Mouse (Mus musculus) CH12F3 (cell line): ENCODE measurements around the gene Zfp619.
"Not testable (repeated sequence)": the region's sequence is repeated elsewhere in the genome, so short reads cannot be mapped to it uniquely, and the experiment has no call there.

ENCODE experiments used
- in situ Hi-C: fragments of 300-500 bp; cut with MboI; formaldehyde crosslinking; loops from 2 replicates; pipeline ENCODE4 v1.14.3; 2020; ENCODE audit warnings: low sequenced_read_pairs

The Zfp619 gene

DNA sequence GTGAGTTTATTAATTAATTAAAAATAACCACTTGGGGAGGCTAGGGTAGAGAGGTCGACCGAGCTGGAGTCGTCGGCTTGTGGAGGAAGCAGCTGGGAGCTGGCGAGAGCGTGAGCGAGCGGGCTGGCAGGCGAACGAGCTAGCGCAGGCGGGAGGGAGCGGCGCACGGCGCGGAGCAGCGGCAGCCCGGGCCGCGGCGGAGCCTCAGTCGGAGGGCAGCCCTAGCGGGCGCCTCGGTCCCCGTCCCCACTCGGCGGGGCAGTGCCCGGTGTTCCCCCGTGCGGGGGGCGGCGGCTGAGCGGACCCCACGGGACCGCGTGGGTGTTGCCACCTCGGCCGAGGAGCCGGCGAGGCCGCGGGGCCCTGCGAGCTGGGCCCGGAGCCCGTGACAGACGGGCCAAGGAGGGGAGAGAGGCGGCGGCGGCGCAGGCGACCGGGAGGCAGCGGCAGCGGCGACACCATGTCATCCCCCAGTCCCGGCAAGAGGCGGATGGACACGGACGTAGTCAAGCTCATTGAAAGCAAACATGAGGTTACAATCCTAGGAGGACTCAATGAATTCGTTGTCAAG, 71.0 kb downstream of the Zfp619 start:
- in situ Hi-C loops: not testable (repeated sequence)

DNA sequence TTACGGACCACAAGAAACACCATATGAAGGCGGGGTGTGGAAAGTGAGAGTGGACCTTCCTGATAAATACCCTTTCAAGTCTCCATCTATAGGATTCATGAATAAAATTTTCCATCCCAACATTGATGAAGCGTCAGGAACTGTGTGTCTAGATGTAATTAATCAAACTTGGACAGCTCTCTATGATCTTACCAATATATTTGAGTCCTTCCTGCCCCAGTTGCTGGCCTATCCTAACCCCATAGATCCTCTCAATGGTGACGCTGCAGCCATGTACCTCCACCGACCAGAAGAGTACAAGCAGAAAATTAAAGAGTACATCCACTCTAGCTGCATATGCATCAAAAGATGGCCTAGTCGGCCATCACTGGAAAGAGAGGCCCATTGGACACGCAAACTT, 71.5 kb downstream of the Zfp619 start:
- in situ Hi-C loops: not testable (repeated sequence)
